Mouse (Mus musculus) lung, postnatal 0 days (tissue): Measurements from ENCODE around the gene Gm20918. TPM values are rescaled to one million over a fixed set of nuclear protein-coding genes. Genes with fewer than 3 reads are reported as not detected.
"Not testable (repeated sequence)": the region's sequence is repeated elsewhere in the genome, so short reads cannot be mapped to it uniquely, and the experiment has no call there.

ENCODE experiments used
- ATAC-seq: fragments of 200-750 bp; cut with Nextera tagmentation; 2 replicates; pipeline ENCODE4 v1.8.0; 2017; ENCODE audit warnings: moderate library complexity
- DNase-seq: peaks from one replicate; pipeline ENCODE4 v3.0.0-alpha.2; 2016; ENCODE audit warnings: low spot score
- H3K27ac ChIP-seq: fragments of 300-500 bp; sonication (generic); 2 replicates; pipeline ENCODE4 v1.5.1; 2014; ENCODE audit warnings: antibody characterized with exemption, mild to moderate bottlenecking, low read length, mixed read lengths
- H3K27me3 ChIP-seq: fragments of 300-500 bp; sonication (generic); replicated peaks from 2 replicates; pipeline ENCODE4 v1.6.1; 2014; ENCODE audit warnings: low read length, mixed read lengths; ENCODE audit not compliant: insufficient read depth
- H3K36me3 ChIP-seq: fragments of 300-500 bp; sonication (generic); 2 replicates; pipeline ENCODE4 v1.6.1; 2014; ENCODE audit warnings: low read length, mixed read lengths; ENCODE audit not compliant: insufficient read depth
- H3K4me1 ChIP-seq: fragments of 300-500 bp; sonication (generic); 2 replicates; pipeline ENCODE4 v1.6.1; 2014; ENCODE audit warnings: antibody characterized with exemption, low read depth, low read length, mixed read lengths; ENCODE audit not compliant: insufficient read depth
- H3K4me2 ChIP-seq: fragments of 300-500 bp; sonication (generic); replicated peaks from 2 replicates; pipeline ENCODE4 v1.6.1; 2014; ENCODE audit warnings: low read depth, mild to moderate bottlenecking, low read length, moderate library complexity, mixed read lengths
- H3K4me3 ChIP-seq: fragments of 300-500 bp; sonication (generic); 2 replicates; pipeline ENCODE4 v1.5.1; 2014; ENCODE audit warnings: low read depth, low read length
- H3K9ac ChIP-seq: fragments of 300-500 bp; sonication (generic); replicated peaks from 2 replicates; pipeline ENCODE4 v1.6.1; 2014; ENCODE audit warnings: low read depth, mild to moderate bottlenecking
- H3K9me3 ChIP-seq: fragments of 300-500 bp; sonication (generic); 2 replicates; pipeline ENCODE4 v1.6.1; 2016; ENCODE audit warnings: low read length, mixed read lengths
- polyA plus RNA-seq: library from polyadenylated mRNA; unstranded; fragments of >200 nt; fragmentation: Nextera tagmentation; extraction: Ambion mirVana; gene quantifications from 2 replicates; pipeline ENCODE4 v1.2.1, GENCODE M21; 2015

Gm20918 gene
- polyA plus RNA-seq: not detected in 2 replicates

DNA sequence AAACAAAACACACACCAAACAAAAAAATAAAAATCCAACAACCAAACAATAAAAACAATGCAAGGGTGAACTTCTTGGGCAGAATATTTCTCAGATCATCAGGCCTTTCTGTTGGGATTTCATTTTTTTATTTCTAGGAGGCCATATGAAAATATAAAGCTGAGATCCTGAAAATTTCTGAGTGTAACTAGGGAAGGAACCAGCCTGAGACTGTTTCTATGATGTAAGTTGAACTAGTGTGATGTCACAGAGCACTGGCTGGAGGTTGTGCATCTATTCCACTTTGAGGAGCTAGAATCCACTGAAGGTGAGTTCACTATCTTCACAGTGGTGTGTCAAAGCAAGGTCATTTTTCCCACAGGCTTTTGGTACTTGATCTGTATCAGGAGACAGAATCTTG lies at the start of gene Gm20918:
Gene Gm20918 (plus strand): TSS at position 301 of the 400 bp plus-strand sequence.
- H3K4me1 ChIP-seq, ATAC-seq, H3K27me3 ChIP-seq, H3K9me3 ChIP-seq, H3K27ac ChIP-seq, H3K9ac ChIP-seq, DNase-seq, H3K36me3 ChIP-seq, H3K4me3 ChIP-seq, H3K4me2 ChIP-seq: not testable (repeated sequence)

Other genes with a start within 250 kb of the Gm20918 start
- gene Gm21820, start 205.5 kb downstream of the Gm20918 start, polyA plus RNA-seq: not detected in 2 replicates